Mouse (Mus musculus) ES-CJ7 (cell line): Measurements from ENCODE around the gene Tmem135.
A peak's percentile ranks its signal among the peaks of the same experiment; 100 is the strongest.

Experiments used
- DNase-seq: peaks from one replicate; pipeline ENCODE4 v3.0.0; 2011; ENCODE audit warnings: low read depth, low spot score

Tmem135 gene

DNA sequence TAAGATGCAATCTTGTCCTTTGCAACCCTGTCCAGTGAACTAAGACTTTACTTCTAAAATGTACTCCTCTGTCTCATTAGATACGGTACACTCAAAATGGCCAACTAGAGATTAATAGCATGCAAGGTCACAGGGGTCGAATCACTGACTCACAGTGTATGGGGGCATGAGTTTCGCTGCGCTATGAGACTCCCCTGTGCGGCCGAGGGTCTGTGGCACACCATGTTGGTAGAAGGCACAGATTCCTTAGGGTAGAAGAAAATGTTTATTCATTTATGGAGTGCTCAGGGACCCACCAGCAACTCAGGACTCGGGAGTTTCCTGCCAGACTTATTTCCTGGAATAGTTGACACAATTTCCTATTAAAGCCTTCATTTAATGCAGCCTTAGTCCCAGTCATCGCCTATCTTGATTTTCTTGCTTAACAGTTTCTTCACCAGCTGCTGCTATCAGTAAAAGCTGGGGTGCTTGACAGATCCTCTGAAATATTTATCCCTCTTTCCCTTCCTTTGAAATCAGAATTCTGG lies 14.2 kb upstream of the Tmem135 start:
- DNase-seq: no peak

DNA sequence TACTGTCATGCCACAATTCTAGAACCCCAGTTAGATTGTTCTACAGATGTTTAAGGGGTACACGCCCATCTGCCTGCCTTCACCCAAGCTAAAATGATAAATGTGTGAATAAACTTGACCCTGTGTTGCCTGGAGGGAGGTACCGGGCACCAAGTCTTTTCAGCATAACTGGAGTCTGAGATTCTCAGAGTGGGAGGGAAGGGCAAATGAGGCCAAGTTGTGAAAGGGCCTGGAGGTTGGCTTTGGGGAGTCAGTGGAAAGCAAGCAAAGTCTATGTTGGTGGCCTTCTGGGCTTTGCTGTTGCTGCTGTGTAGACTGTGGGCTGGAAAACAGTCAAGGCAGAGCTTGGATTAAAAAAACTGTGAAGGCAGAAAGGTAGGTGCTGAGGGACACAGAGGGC lies 13.7 kb upstream of the Tmem135 start:
- DNase-seq: no peak

DNA sequence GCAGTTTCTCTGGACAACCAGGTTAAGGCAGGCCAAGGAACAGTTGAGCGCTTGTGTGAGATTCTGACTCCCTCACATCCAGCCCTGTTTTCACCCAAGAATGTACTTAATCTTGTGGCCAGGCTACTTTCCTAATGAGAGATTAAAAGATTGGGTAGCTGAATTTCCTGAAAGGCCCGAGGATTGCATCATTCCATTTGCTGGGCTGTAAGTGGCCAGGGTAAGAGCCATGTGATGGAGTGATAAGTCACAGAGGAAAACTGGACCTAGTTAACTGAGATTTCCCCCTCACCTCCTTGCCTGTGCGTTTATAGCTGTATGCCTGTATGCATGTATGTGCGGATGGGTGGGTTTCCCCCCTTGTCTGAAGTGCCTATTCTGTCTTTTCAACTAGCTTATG lies 12.0 kb upstream of the Tmem135 start:
- no peak for DNase-seq

GRCm38 (mm10) chr7:89412094-89412493 lies 8.1 kb upstream of the Tmem135 start:
- no peak for DNase-seq

DNA sequence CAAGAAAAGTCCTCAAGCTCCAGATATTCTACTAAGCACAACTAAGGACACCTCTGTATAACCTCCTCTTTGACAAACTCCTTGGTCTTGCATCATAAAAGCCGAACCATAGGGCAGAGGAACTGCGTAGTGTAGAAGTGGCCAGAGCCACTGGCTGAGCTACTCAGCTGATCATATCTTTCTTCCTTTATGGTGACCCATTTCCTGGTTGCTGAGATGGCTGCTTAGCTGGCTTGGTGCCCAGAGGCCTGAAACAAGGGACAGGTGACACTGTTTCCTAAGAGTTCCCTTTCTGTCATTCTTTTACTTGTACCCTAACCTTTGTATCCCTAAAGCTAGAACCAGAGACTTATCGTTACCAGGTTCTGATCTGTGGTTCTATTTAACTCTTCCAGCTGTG lies 7.3 kb upstream of the Tmem135 start:
- DNase-seq: no peak

DNA sequence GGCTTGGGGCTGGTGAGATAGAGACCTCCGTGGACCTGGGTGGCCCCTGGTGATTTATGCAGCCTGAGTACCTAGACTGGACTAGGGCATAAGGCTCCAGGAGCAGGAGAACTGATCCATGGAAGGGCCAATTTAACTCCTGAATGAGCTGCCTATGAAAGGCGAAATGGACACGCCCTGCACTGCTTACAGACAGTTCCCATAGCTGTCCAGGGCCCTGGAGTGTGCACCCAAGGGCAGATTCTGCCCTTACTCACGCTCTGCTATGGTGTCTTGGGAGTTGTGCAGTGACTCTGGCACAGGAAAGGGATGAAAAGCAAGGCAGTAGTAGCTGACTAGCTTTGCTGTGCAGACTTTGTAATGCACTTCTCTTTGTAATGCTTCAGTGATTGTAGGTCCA lies 6.3 kb upstream of the Tmem135 start:
- no peak for DNase-seq

- no peak for DNase-seq
Observed at GRCm38 (mm10) chr7:89407006-89407940, 3.3 kb upstream of the Tmem135 start.

DNA sequence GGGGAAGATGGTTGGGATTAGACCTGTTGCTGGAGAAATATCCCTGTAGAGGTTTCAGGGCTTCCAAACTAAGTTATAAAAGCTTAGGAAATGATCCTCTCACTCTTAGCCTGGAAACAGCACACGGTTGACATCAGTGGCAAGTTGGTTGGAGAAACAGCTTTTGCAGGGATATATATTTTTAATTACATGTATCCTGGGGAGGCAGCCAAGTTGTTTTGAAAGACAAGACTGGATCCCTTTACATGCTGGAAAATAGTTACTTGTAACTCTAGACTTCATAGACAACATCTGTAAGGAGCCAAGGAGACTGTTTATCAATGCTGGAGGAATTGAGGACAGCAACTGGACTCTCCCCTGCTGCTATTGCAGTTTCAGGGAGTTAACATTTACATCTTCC lies 2.0 kb upstream of the Tmem135 start:
- DNase-seq: no peak

DNA sequence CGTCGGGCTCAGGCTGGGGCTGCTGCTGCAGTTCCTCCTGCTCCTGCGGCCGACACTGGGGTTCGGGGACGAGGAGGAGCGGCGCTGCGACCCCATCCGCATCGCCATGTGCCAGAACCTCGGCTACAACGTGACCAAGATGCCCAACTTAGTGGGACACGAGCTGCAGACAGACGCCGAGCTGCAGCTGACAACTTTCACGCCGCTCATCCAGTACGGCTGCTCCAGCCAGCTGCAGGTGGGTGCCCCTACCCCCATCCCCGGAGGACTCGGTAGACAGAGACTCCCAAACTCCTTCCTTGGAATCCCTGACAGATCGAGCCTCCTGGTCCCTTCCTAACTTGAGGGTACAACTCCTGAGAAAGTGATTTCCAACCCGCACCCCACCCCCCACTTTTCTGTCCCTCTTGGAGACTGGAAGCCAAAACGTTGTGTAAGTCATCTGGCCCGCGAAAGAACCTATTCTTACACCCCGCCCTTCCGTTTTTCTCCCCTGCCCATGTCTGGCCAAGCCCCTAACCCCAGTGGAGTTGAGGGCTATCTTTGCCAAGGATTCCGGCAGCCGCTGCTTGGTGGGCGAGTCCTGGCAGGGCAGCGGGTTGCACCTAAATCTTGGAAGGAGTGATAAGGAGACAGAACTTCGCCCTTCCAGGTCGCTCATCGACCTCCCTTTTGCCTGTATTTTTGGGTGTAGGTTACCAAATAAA lies 865 bp upstream of the Tmem135 start:
- DNase-seq: peak; percentile 22

DNA sequence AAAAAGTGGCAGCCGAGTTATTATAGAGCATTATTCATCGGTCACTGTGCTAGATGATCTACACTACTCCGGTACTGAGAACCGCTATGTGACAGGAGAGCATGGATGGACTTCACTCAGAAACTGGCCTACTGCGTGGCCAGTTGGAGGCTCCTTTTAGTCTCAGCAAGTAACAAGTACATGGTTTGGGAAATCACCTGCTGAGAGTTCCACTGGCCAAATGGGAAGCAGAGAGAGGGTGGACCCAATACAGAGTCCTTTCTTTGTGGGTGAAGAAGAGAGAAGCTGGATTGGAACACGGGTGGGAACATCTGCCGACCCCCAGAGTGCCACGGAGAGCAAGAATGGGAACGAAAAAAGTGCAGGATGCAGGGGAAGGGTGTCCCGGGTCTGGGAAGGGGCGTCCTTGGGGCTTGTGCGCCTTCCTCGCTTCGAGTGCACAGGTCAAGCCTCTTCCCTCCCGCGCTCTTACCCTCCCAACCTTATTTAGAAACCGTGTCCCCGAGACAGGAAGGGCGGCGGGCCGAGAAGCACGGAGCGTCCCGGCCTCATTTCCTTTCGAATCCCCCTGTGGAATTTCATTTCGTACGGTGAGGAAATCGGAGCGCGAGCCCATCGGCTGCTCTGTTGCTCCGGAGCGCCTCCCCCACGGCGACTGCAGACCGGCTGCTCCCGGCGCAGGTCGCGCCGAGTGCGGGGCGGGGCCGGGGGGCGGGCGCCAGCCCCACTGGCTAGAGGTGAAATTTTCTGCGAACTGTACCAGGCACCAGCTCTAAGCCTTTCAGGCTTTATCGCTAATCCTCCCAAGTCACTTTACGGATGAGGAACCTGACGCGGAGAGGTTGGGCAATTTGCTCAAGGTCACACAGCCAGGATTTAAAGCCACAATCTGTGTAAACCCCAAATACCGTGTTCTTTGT lies 709 bp downstream of the Tmem135 start:
- DNase-seq: peak; percentile 58

GRCm38 (mm10) chr7:89401936-89402335 lies 2.1 kb downstream of the Tmem135 start:
- no peak for DNase-seq

DNA sequence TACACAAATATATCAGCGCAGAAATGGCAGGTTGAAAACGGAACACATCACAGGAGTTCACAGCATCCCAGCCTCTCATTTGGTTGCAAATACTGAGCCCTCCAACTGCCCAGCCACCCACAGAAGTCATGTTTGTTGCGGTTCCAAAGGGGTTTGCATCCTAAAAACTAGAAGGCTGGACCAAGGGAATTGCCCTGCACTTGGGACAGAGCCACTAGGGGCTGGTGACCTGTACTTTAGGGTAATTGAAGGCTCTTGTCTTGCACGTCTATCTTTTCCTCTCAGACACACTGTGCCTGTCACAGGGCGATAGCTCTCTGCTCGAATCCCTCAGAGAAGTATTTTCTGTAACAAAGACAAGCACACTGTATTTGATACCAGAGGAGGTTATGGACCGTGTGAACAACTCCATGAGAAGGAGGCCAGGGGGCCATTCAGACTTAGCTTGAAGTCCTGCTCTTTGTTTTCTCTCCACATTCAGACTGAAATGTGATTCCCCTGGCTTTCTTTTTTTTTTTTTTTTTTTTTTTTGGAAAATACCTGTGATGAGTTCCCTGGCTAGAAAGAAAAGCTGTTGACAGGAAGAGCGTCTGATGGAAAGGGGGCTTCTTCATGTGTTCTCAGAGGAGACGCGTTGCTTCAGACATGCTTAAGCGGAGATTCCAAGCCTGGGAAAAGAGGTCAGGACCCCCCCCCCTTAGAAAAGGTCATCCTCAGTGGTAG lies 2.7 kb downstream of the Tmem135 start:
- no peak for DNase-seq

DNA sequence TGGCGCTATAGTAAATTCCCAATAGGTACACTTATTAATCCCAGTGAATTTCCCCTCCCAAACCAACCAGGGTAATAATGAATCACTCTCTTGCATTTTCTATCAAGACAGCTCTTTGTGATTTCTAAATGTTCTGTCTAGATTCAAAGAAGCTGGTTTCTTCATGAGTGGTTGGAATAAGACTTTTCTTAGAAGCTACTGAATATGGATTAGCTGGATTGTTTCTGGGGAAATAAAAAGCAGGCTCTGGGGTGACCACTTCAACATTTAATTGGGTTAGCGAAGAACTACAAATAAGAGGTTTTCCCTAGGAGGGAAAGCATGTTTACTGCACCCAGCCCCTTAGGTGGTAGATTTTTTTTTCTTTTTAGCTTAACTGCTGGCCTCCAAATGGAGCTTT lies 3.3 kb downstream of the Tmem135 start:
- DNase-seq: no peak

DNA sequence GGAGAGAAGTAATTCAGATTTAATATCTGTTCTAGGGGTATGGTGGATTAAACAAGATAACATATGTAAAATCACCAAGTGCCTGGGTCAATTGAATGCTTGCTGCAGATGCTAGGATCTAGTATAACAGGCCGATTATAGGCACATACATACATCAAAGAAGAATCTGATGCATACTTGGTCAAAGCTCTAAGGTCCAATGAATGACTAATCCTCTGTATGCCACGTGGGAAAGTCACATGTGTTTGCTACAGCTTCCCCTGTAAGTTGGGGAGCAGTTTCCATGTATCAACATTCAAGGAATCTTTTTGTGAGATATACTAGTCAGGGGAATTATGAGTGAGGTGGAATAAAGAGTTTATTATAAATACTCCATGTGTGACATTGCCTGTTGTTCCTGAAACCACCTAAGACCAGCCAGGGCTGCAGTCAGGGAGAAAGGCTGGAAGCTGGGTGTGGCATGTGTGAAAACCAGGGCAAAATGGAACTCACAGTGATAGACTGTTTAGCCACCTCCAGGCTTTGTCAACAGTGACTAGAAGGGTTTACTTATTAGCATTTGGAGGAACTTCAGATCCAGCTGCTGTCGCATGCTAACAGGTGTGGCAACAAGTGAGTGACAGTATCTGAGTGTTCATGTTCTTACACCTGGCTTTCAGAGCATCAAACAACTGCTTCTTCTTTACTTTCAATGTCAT lies 6.0 kb downstream of the Tmem135 start:
- DNase-seq: no peak

DNA sequence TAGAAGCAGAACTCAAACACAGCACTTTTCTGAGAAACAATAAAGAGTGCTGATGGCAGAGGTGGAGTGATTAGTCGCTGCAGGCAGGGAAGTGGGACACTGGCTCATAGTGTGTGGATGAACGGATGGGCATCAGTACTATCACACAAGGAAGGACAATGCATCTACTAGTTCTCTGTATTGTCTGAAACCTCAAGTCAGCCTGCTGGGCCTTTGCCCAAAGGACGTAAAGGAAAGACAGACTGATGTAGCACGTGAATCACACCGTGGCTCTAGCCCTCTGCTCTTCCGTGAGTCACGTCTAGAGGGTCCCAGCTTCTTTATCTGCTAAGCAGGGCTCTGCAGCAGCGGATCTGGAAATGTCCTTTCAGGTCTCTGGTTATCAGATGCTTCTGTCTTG lies 7.6 kb downstream of the Tmem135 start:
- no peak for DNase-seq

- no peak for DNase-seq
Observed at GRCm38 (mm10) chr7:89395399-89395798, 8.6 kb downstream of the Tmem135 start.

- no peak for DNase-seq
Observed at GRCm38 (mm10) chr7:89392825-89393224, 11.2 kb downstream of the Tmem135 start.

DNA sequence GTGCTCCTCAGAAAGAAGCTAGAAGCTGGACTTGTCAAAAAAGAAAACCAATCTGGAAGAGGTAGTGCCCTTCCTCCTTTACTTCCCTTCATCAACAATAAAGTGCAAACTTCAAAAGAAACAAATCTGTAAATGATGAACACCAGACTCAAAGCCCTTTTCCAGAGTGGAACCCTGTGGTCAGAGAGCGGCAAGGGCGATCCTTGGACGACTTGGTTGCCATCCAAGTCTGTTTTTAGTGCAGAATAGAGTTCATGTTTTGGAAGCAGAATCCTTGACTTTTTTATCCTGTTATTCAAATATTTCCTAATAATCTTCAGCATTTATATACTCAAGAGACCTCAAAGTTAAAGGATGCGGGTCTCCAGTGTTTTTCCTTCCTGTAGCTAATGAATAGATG lies 11.6 kb downstream of the Tmem135 start:
- DNase-seq: no peak

- peak; percentile 9 for DNase-seq
Observed at GRCm38 (mm10) chr7:89391831-89392230, 12.2 kb downstream of the Tmem135 start.

DNA sequence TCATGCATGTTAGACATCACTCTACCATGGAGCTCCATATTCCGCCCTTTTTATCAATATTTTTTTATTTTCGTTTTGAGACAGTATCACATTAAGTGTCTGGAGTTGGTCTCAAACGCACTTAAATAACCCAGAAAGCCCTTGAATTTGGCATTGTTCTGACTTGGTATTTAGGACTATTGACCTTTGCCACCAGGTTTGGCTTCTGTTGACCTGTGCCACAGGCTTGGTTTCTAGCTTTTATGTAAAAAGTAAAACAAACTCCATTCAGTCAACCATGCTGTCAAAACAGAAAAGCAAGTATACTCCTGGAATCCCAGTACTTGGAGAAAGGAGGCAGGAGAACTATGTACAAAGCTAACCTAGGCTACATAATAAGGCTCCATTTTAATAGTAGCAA lies 12.7 kb downstream of the Tmem135 start:
- no peak for DNase-seq
